Mouse (Mus musculus): ENCODE data around the gene Dnajb13. TPM values are rescaled to one million over a fixed set of nuclear protein-coding genes. Genes with fewer than 3 reads are reported as not detected.
A peak's percentile ranks its signal among the peaks of the same experiment; 100 is the strongest.

The Dnajb13 gene
- polyA plus RNA-seq, 1 experiment from 2014 or later: 0.24 TPM

DNA sequence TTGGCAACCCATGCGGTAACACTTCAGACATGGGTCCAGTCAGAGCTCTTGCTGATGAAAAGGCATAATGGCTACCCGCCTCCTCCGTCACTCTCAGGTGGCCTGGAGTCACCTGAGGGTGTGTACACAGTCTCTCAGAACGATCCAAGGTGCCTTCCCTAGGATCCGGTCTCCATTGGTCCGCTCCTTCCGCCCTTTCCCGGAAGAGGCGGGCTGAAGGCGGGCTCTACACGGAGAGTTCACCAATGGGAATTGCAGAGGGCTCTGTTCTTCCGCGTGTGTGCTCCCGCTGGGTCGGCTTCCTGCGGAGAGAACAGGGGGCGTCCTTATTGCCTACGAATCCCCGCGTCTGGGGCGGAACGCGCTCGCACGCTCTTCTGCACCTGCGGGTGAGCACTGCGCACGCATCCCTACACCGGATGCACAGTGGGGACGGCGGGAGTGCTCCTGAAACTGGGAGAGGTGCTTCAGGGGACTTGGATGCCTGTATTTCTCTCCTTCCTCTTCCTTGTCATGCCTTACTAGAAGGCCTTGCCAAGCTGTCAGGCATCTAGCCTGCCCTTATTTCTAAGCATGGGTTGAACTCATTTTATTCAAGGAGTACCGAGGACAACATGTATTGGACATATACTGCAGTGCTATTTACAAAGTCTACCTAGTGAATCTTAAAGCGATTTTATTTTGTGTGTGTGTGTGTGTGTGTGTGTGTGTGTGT lies 22.2 kb upstream of the Dnajb13 start, which contains the start of gene Coa4:
Gene Coa4, plus strand, starts transcription at position 268 of the 715 bp plus-strand sequence.
- Histone ChIP-seq H3K27ac (peak within 1 kb of the TSS; percentile 88), H3K4me3 (peak within 1 kb of the TSS; percentile 85), H3K9me3 (replicated peaks) (no peaks in the 10 kb centered on the region), H3K27me3 (ENCODE audit: low read depth, poor library complexity, severe bottlenecking) (no peaks in the 10 kb centered on the region), H3K36me3 (peaks cover 20% of the 10 kb centered on the region), H3K4me1 (peaks cover 14% of the 10 kb centered on the region)
- DNase-seq (ENCODE audit: low spot score): peak; percentile 94
- WGBS: under 1% methylated on average over 33 of the region's 33 CpGs

DNA sequence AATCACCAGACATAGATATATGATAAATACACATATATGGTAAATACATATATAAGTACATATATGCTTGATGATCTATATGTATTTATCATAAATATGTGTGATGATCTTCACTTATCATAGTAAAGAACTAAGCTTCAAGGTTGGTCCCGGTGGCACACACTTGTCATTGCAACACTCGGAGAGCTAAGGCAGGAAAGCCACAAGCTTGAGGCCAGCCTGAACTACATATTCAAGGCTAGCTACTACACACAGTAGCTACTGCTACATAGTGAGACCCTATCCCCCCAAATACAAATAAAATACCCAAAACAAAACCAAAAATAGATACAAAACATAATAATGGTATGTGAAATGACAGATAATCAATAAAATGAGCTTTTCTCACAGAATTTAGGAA lies 21.1 kb upstream of the Dnajb13 start:
- Histone ChIP-seq H3K4me1 (peaks cover 14% of the 10 kb centered on the region), H3K9me3 (replicated peaks) (no peaks in the 10 kb centered on the region), H3K27ac (no peak overlapping the region), H3K36me3 (peaks cover 20% of the 10 kb centered on the region), H3K4me3 (peak overlapping the region; percentile 85; the same call in 1 of the 2 replicates), H3K27me3 (ENCODE audit: low read depth, poor library complexity, severe bottlenecking) (no peaks in the 10 kb centered on the region)
- 88% methylated on average over 2 of the region's 2 CpGs for WGBS
- no peak for DNase-seq (ENCODE audit: low spot score)

DNA sequence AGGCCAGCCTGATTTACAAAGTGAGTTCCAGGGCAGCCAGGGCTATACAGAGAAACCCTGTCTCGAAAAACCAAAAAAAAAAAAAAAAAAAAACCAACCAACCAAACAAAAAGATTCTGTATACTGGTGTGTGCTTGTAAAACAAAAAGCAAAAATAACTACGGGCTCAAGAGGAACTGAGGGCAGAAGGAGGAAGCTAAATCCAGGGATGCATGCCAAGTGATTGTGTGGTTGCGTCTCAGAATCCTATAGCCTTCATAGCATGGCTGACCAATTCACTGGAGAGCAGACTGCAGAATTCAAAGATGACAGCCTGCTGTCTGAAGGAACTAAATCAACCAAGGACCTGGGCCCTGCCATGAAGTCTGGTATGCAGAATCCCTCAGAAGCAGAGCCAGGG lies 19.5 kb upstream of the Dnajb13 start:
- 90% methylated on average over 3 of the region's 3 CpGs for WGBS
- Histone ChIP-seq H3K9me3 (replicated peaks) (no peaks in the 10 kb centered on the region), H3K4me1 (peaks cover 14% of the 10 kb centered on the region), H3K27me3 (ENCODE audit: low read depth, poor library complexity, severe bottlenecking) (no peaks in the 10 kb centered on the region), H3K36me3 (peaks cover 5% of the 10 kb centered on the region), H3K27ac (no peak overlapping the region), H3K4me3 (no peak overlapping the region)
- no peak for DNase-seq (ENCODE audit: low spot score)

DNA sequence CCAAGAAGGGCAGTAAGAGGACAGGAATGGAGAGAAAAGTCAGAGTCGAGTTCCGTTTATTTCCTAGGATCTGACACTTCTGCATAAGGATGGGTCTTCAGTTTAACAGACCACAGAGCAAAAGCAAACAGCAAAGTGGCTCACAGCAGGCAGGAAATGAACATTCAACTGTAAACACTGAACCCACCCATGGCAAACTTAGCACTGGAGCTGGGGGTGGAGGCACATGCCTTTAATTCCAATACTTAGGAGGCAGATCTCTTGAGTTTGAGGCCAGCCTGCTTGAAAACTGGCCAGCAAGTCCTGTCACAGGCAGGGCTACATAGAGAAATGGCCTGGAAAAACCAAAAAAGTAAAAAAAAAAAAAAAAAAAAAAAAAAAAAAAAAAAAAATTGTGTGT lies 18.7 kb upstream of the Dnajb13 start:
- Histone ChIP-seq H3K4me1 (peaks cover 14% of the 10 kb centered on the region), H3K9me3 (replicated peaks) (no peaks in the 10 kb centered on the region), H3K36me3 (no peaks in the 10 kb centered on the region), H3K27me3 (ENCODE audit: low read depth, poor library complexity, severe bottlenecking) (no peaks in the 10 kb centered on the region), H3K27ac (no peak overlapping the region), H3K4me3 (no peak overlapping the region)
- 80% methylated on average over 2 of the region's 2 CpGs for WGBS
- DNase-seq (ENCODE audit: low spot score): no peak

DNA sequence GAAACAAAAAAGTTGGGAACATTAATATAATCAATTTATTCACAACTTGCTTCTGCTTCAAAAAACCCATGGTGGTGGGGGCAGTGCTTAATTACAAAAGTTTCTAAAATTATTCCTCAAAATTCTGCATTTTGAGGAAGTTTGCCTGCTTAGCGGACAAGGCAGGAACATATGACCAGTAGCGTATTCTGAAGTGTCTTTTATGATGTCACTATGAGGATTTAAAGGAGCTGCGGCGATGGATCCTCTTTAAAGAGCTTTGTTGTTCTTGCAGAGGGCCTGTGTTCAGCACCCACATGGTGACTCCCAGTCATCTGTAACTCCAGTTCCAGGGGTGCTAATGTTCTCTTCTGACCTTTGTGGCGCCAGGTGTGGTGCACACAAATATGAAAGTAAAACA lies 16.0 kb upstream of the Dnajb13 start:
- H3K36me3 ChIP-seq: no peaks in the 10 kb centered on the region
- H3K27me3 ChIP-seq (ENCODE audit: low read depth, poor library complexity, severe bottlenecking): no peaks in the 10 kb centered on the region
- no peak for DNase-seq (ENCODE audit: low spot score)
- 92% methylated on average over 5 of the region's 5 CpGs for WGBS
- H3K4me3 ChIP-seq: no peak overlapping the region
- H3K9me3 ChIP-seq (replicated peaks): no peaks in the 10 kb centered on the region
- H3K4me1 ChIP-seq: no peaks in the 10 kb centered on the region
- H3K27ac ChIP-seq: no peak overlapping the region

DNA sequence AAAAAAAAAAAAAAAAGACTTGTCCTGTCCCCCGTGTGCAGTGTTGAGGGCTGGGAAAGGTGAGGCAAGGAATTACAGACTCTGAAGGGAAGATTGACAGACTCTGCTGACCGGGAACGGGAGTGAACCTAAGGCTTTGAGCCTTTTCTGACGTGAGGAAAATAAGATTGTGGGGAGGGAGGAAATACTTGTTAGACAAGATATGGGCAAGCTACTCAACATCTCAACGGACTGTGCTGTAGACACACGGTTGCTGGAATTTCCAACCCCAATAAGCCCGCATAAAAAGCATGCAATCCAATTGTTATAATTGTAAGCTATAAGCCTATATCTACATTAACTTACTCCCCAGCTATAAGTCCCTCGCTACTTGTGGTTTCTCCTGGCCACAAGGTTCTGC lies 9.9 kb upstream of the Dnajb13 start:
- H3K4me1 ChIP-seq: no peaks in the 10 kb centered on the region
- H3K9me3 ChIP-seq (replicated peaks): no peaks in the 10 kb centered on the region
- H3K27ac ChIP-seq: no peak overlapping the region
- H3K4me3 ChIP-seq: no peak overlapping the region
- H3K36me3 ChIP-seq: no peaks in the 10 kb centered on the region
- DNase-seq (ENCODE audit: low spot score): no peak
- no peaks in the 10 kb centered on the region for H3K27me3 ChIP-seq (ENCODE audit: low read depth, poor library complexity, severe bottlenecking)
- 76% methylated on average over 8 of the region's 8 CpGs for WGBS

DNA sequence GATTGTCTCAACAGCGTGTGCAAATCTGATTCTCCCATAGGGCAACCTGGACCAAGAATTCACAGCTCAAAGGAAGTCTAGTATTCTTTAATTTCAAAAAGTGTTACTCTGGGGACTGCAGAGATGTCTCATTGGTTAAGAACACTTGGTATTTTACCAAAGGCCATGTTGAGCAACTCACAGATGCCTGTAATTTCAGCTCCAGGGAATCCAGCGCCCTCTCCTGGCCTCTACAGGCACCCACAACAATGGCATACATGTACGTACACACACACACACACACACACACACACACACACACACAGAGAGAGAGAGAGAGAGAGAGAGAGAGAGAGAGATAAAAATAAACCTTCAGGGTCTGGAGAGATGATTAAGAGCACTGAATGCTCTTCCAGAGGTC lies 7.5 kb upstream of the Dnajb13 start:
- H3K27ac ChIP-seq: no peak overlapping the region
- no peaks in the 10 kb centered on the region for H3K4me1 ChIP-seq
- H3K9me3 ChIP-seq (replicated peaks): no peaks in the 10 kb centered on the region
- H3K4me3 ChIP-seq: no peak overlapping the region
- H3K36me3 ChIP-seq: no peaks in the 10 kb centered on the region
- WGBS: 83% methylated on average over 3 of the region's 3 CpGs
- H3K27me3 ChIP-seq (ENCODE audit: low read depth, poor library complexity, severe bottlenecking): no peaks in the 10 kb centered on the region
- DNase-seq (ENCODE audit: low spot score): no peak

DNA sequence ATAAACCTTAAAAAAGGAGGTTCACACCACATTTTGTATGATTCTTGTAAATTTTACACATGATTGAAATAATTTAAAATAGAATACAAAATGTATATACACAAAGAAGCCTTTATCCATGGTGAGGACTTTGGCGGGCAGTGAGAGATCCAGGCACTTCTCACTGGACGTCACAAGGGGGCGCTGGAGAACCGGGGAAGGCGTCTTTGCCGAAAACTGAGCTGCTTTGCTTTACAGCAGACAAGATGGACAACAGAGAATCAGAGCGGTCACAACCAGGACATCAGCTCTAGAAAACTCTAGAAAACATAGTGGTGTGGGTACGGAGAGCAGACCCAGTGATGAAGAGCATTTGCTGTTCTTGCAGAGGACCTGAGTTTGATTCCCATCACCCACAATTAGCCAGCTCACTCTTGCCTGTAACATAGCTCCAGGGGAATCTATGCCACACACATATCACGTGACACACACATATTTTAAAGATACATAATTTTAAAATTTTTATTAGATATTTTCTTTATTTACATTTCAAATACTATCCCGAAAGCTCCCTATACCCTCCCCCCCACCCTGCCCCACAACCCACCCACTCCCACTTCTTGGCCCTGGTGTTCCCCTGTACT lies 6.0 kb upstream of the Dnajb13 start:
- Histone ChIP-seq H3K4me1 (no peaks in the 10 kb centered on the region), H3K27ac (no peak overlapping the region), H3K4me3 (no peak overlapping the region), H3K9me3 (replicated peaks) (no peaks in the 10 kb centered on the region), H3K36me3 (no peaks in the 10 kb centered on the region), H3K27me3 (ENCODE audit: low read depth, poor library complexity, severe bottlenecking) (no peaks in the 10 kb centered on the region)
- peak; percentile 92 for DNase-seq (ENCODE audit: low spot score)
- WGBS: 25% methylated on average over 10 of the region's 10 CpGs

DNA sequence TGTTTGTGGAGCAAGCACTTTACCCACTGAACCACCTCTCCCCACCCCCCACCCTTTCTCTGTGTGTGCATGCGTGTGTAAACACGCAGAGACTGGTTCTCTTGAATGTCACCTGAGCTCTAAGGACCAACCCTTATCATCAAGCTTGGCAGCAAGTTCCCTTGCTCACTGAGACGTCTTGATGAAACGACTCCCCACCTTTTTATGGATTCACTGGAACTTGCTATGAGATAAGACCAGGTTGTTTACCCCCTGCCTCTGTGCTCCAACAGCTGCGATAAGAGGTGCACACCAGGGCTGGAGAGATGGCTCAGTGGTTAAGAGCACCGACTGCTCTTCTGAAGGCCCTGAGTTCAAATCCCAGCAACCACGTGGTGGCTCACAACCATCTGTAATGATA lies 5.4 kb upstream of the Dnajb13 start:
- no peaks in the 10 kb centered on the region for H3K27me3 ChIP-seq (ENCODE audit: low read depth, poor library complexity, severe bottlenecking)
- no peak for DNase-seq (ENCODE audit: low spot score)
- WGBS: 73% methylated on average over 7 of the region's 7 CpGs

DNA sequence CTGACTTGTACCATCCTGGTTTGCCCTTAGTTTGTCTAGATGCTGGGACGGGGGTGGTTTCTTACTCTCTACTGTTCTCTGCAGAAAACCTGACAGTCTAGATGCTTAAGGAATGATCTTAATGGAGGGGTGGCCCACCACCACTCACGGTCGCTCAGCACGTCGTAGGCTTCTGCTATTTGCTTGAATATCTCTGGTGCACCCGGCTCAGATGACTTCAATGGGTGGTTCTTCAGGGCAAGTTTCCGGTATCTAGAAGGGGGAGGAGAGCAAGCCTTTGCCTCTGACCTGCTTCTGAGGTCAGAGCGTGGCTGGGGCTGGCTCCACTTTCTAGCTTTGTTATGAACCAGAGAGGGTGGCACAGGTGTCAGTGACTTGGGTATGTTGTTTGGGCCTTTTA lies 3.2 kb downstream of the Dnajb13 start:
- Histone ChIP-seq H3K4me1 (peaks cover 9% of the 10 kb centered on the region), H3K9me3 (replicated peaks) (no peaks in the 10 kb centered on the region), H3K27me3 (ENCODE audit: low read depth, poor library complexity, severe bottlenecking) (no peaks in the 10 kb centered on the region), H3K27ac (no peak overlapping the region), H3K4me3 (no peak overlapping the region), H3K36me3 (no peaks in the 10 kb centered on the region)
- DNase-seq (ENCODE audit: low spot score): no peak
- WGBS: 81% methylated on average over 8 of the region's 8 CpGs

More for the DNA sequence above, 5.4 kb upstream of the Dnajb13 start:
- H3K4me1 ChIP-seq: no peaks in the 10 kb centered on the region
- no peaks in the 10 kb centered on the region for H3K36me3 ChIP-seq
- no peaks in the 10 kb centered on the region for H3K9me3 ChIP-seq (replicated peaks)
- H3K27ac ChIP-seq: no peak overlapping the region
- H3K4me3 ChIP-seq: no peak overlapping the region

DNA sequence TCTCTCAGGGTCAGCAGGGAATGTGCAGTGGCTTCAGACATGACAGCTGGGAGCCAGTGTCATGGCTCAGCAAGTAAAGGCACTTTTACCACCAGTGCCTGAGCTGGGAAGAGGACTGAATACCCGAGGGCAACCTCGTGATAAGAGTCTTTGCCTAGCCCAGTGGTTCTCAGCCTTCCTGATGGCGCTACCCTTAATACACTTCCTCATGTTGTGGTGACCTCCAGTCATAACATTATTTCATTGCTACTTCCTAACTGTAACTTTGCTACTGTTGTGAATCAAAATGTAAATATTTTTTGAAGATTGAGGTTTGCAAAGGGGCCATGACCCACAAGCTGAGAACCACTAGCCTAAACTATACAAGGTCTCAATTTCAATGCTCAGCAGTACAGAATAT lies 6.1 kb downstream of the Dnajb13 start:
- no peaks in the 10 kb centered on the region for H3K9me3 ChIP-seq (replicated peaks)
- no peak overlapping the region for H3K4me3 ChIP-seq
- no peaks in the 10 kb centered on the region for H3K36me3 ChIP-seq
- no peak for DNase-seq (ENCODE audit: low spot score)
- no peaks in the 10 kb centered on the region for H3K27me3 ChIP-seq (ENCODE audit: low read depth, poor library complexity, severe bottlenecking)
- H3K4me1 ChIP-seq: peaks cover 9% of the 10 kb centered on the region
- WGBS: 66% methylated on average over 3 of the region's 3 CpGs
- H3K27ac ChIP-seq: no peak overlapping the region

DNA sequence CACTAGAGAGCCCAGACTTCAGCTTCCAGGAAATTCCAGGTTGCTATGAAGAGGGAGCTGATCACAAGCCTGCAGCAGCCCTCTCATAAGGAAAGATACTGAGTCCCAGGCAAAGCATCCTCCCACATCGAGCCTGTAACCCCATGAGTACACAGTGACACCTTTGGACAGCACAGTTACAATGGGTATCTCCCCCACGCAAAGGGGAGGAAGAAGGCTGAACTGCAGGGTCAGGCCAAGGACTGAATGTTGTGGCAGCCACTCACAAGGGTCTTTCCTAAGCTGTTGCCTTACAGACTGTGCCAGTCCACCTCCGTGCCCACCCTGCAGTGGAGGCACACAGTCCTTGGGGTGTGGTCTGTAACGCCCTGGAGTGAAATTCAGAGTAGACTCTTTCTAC lies 8.3 kb downstream of the Dnajb13 start:
- Histone ChIP-seq H3K4me1 (peaks cover 9% of the 10 kb centered on the region), H3K36me3 (no peaks in the 10 kb centered on the region), H3K9me3 (replicated peaks) (no peaks in the 10 kb centered on the region), H3K4me3 (no peak overlapping the region), H3K27me3 (ENCODE audit: low read depth, poor library complexity, severe bottlenecking) (no peaks in the 10 kb centered on the region), H3K27ac (no peak overlapping the region)
- 78% methylated on average over 4 of the region's 4 CpGs for WGBS
- no peak for DNase-seq (ENCODE audit: low spot score)

DNA sequence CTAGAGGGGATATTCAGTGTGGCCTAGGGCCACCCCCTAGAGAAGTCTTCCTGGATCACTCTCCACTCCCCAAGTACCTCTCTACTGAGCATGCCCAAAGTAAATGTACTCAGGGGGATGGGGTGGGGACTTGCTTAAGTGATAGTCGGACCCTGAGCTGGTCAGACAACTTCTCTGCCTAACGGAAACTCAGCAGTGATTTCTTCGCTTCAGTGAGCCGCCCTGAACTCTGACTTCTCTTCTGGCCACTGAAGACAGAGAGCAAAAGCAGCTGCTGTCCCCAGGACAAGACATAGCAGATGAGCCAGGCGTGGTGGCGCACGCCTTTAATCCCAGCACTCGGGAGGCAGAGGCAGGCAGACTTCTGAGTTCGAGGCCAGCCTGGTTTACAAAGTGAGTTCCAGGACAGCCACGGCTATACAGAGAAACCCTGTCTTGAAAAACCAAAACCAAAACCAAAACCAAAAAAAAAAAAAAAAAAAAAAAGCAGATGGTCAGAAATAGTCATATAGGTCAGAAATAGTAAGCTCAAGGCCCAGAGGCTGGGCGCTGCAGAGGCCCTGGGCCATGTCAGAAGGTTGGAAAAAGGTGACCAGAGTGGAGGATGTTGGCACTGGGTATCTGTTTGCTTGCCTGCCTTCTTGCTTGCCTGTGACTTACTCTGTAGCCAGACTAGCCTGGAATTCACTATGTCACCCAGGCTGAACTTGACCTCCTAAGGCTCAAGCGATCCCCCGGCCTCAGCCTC lies 9.8 kb downstream of the Dnajb13 start:
- Histone ChIP-seq H3K4me1 (peaks cover 12% of the 10 kb centered on the region), H3K27ac (no peak overlapping the region), H3K9me3 (replicated peaks) (no peaks in the 10 kb centered on the region), H3K27me3 (ENCODE audit: low read depth, poor library complexity, severe bottlenecking) (no peaks in the 10 kb centered on the region), H3K4me3 (no peak overlapping the region), H3K36me3 (peaks cover 4% of the 10 kb centered on the region)
- 88% methylated on average over 13 of the region's 13 CpGs for WGBS
- no peak for DNase-seq (ENCODE audit: low spot score)

Measured in limb, embryonic 10.5 days (tissue).